Mouse (Mus musculus): Measurements from ENCODE around the gene Glt28d2. TPM values are rescaled to one million over a fixed set of nuclear protein-coding genes. Genes with fewer than 3 reads are reported as not detected.
"Not testable (repeated sequence)": the region's sequence is repeated elsewhere in the genome, so short reads cannot be mapped to it uniquely, and the experiment has no call there.

Gene Glt28d2
- total and polyA plus RNA-seq, 2 experiments from 2014 or later = 0.16 to 0.42 TPM

GRCm38 (mm10) chr3:85927296-85927695, 40.0 kb upstream of the Glt28d2 start:
- H3K4me1 ChIP-seq (ENCODE audit: insufficient read depth, low read length) = no peaks in the 10 kb centered on the region
- WGBS = 82% methylated on average over 9 of the region's 9 CpGs
- H3K4me2 ChIP-seq (ENCODE audit: low read depth, low read length, poor library complexity, severe bottlenecking) = no peak overlapping the region
- H3K9me3 ChIP-seq (ENCODE audit: low read length) = no peaks in the 10 kb centered on the region
- no peak overlapping the region for H3K27ac ChIP-seq (ENCODE audit: low read depth, low read length)
- H3K27me3 ChIP-seq (ENCODE audit: insufficient read depth, low read length) = no peaks in the 10 kb centered on the region
- no peak overlapping the region for H3K4me3 ChIP-seq (ENCODE audit: low read depth, low read length)
- no peak for TF ChIP-seq CTCF (IDR thresholded peaks at IDR 0.05)
- no peak overlapping the region for H3K9ac ChIP-seq (replicated peaks; ENCODE audit: low read length, poor library complexity, severe bottlenecking)
- H3K36me3 ChIP-seq (ENCODE audit: insufficient read depth, low read length) = no peaks in the 10 kb centered on the region
- ATAC-seq (ENCODE audit: low FRiP score) (no peak), DNase-seq (ENCODE audit: low spot score) (no peak)

GRCm38 (mm10) chr3:85923954-85924945, 36.9 kb upstream of the Glt28d2 start:
- H3K4me2 ChIP-seq (ENCODE audit: low read depth, low read length, poor library complexity, severe bottlenecking) = no peak overlapping the region
- no peaks in the 10 kb centered on the region for H3K27me3 ChIP-seq (ENCODE audit: insufficient read depth, low read length)
- no peaks in the 10 kb centered on the region for H3K36me3 ChIP-seq (ENCODE audit: insufficient read depth, low read length)
- H3K9ac ChIP-seq (replicated peaks; ENCODE audit: low read length, poor library complexity, severe bottlenecking) = no peak overlapping the region
- no peaks in the 10 kb centered on the region for H3K9me3 ChIP-seq (ENCODE audit: low read length)
- H3K27ac ChIP-seq (ENCODE audit: low read depth, low read length) = no peak overlapping the region
- H3K4me1 ChIP-seq (ENCODE audit: insufficient read depth, low read length) = no peaks in the 10 kb centered on the region
- H3K4me3 ChIP-seq (ENCODE audit: low read depth, low read length) = no peak overlapping the region
- peak; percentile 27; the same call in 1 of the 2 replicates for ATAC-seq (ENCODE audit: low FRiP score)
- WGBS = 44% methylated on average over 18 of the region's 18 CpGs
- peak; percentile 96 for TF ChIP-seq CTCF (IDR thresholded peaks at IDR 0.05)
- peak; percentile 84 for DNase-seq (ENCODE audit: low spot score)

- no peak overlapping the region for H3K9ac ChIP-seq (replicated peaks; ENCODE audit: low read length, poor library complexity, severe bottlenecking)
- no peak for TF ChIP-seq CTCF (IDR thresholded peaks at IDR 0.05)
- WGBS = 69% methylated on average over 8 of the region's 8 CpGs
- no peak overlapping the region for H3K4me3 ChIP-seq (ENCODE audit: low read depth, low read length)
- no peak overlapping the region for H3K27ac ChIP-seq (ENCODE audit: low read depth, low read length)
- H3K36me3 ChIP-seq (ENCODE audit: insufficient read depth, low read length) = no peaks in the 10 kb centered on the region
- DNase-seq (ENCODE audit: low spot score) (no peak), ATAC-seq (ENCODE audit: low FRiP score) (no peak)
- H3K4me2 ChIP-seq (ENCODE audit: low read depth, low read length, poor library complexity, severe bottlenecking) = no peak overlapping the region
- H3K9me3 ChIP-seq (ENCODE audit: low read length) = no peaks in the 10 kb centered on the region
- H3K4me1 ChIP-seq (ENCODE audit: insufficient read depth, low read length) = no peaks in the 10 kb centered on the region
- no peaks in the 10 kb centered on the region for H3K27me3 ChIP-seq (ENCODE audit: insufficient read depth, low read length)
These were observed 36.0 kb upstream of the Glt28d2 start for GRCm38 (mm10) chr3:85923343-85923742.

GRCm38 (mm10) chr3:85922331-85922730, 35.0 kb upstream of the Glt28d2 start:
- 82% methylated on average over 3 of the region's 3 CpGs for WGBS
- H3K27me3 ChIP-seq (ENCODE audit: insufficient read depth, low read length) = no peaks in the 10 kb centered on the region
- no peak for ATAC-seq (ENCODE audit: low FRiP score)
- H3K4me1 ChIP-seq (ENCODE audit: insufficient read depth, low read length) = no peaks in the 10 kb centered on the region
- H3K4me3 ChIP-seq (ENCODE audit: low read depth, low read length) = no peak overlapping the region
- no peak overlapping the region for H3K27ac ChIP-seq (ENCODE audit: low read depth, low read length)
- no peak for TF ChIP-seq CTCF (IDR thresholded peaks at IDR 0.05)
- H3K9me3 ChIP-seq (ENCODE audit: low read length) = no peaks in the 10 kb centered on the region
- no peak for DNase-seq (ENCODE audit: low spot score)
- H3K4me2 ChIP-seq (ENCODE audit: low read depth, low read length, poor library complexity, severe bottlenecking) = no peak overlapping the region
- H3K9ac ChIP-seq (replicated peaks; ENCODE audit: low read length, poor library complexity, severe bottlenecking) = no peak overlapping the region
- H3K36me3 ChIP-seq (ENCODE audit: insufficient read depth, low read length) = no peaks in the 10 kb centered on the region

- H3K27me3 ChIP-seq (ENCODE audit: insufficient read depth, low read length); H3K4me3 ChIP-seq (ENCODE audit: low read depth, low read length); H3K27ac ChIP-seq (ENCODE audit: low read depth, low read length); ATAC-seq (ENCODE audit: low FRiP score); H3K9ac ChIP-seq (replicated peaks; ENCODE audit: low read length, poor library complexity, severe bottlenecking); H3K9me3 ChIP-seq (ENCODE audit: low read length); H3K4me2 ChIP-seq (ENCODE audit: low read depth, low read length, poor library complexity, severe bottlenecking); H3K4me1 ChIP-seq (ENCODE audit: insufficient read depth, low read length); DNase-seq (ENCODE audit: low spot score); H3K36me3 ChIP-seq (ENCODE audit: insufficient read depth, low read length): not testable (repeated sequence)
- 95% methylated on average over 2 of the region's 2 CpGs for WGBS
These were observed 33.4 kb upstream of the Glt28d2 start for GRCm38 (mm10) chr3:85920671-85921070.

GRCm38 (mm10) chr3:85917600-85917999, 30.3 kb upstream of the Glt28d2 start:
- no peak overlapping the region for H3K9ac ChIP-seq (replicated peaks; ENCODE audit: low read length, poor library complexity, severe bottlenecking)
- no peaks in the 10 kb centered on the region for H3K9me3 ChIP-seq (ENCODE audit: low read length)
- ATAC-seq (ENCODE audit: low FRiP score) = no peak
- H3K4me3 ChIP-seq (ENCODE audit: low read depth, low read length) = no peak overlapping the region
- no peaks in the 10 kb centered on the region for H3K4me1 ChIP-seq (ENCODE audit: insufficient read depth, low read length)
- H3K36me3 ChIP-seq (ENCODE audit: insufficient read depth, low read length) = no peaks in the 10 kb centered on the region
- 13% methylated on average over 4 of the region's 4 CpGs for WGBS
- no peak overlapping the region for H3K4me2 ChIP-seq (ENCODE audit: low read depth, low read length, poor library complexity, severe bottlenecking)
- DNase-seq (ENCODE audit: low spot score) = peak; percentile 65
- H3K27me3 ChIP-seq (ENCODE audit: insufficient read depth, low read length) = no peaks in the 10 kb centered on the region
- no peak overlapping the region for H3K27ac ChIP-seq (ENCODE audit: low read depth, low read length)
- peak; percentile 80 for TF ChIP-seq CTCF (IDR thresholded peaks at IDR 0.05)

Measured in midbrain, postnatal 0 days (tissue).